Mouse (Mus musculus) spleen, postnatal 10 days (tissue): ENCODE measurements around the gene Cyp27b1.

ENCODE experiments used
- DNase-seq, 2 experiments: peaks; one replicate each; pipeline ENCODE4 v3.0.0; 2021 to 2022; ENCODE audit warnings: low spot score in 2 of 2

The Cyp27b1 gene

GRCm38 (mm10) chr10:127047954-127048353 lies at the start of gene Cyp27b1:
Gene Cyp27b1, plus strand, starts transcription at chr10:127048250.
- DNase-seq, result no peak

DNA sequence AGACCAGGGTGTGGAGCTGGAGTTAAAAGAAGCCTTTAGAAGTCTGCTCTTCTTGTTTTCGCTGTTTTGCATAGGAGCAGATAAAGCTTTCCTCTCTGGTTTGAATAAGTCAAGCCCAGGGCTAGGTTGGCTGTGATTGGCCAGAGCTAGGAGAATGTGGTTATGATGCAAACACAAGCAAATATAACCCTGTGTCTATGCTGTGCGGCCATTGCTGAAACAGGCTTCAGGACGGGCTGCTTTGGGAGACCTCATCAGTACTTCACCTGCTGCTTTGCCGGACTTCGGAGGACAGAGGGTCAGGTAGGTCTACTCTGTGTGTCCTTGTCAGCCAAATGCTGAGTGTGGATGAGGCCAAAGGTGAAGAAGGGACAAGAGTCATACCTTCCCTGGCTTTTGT lies 47.5 kb upstream of the Cyp27b1 start, which contains the start of gene Avil:
Avil (plus strand) TSS at position 181 of the 400 bp plus-strand sequence.
- no peak for DNase-seq

DNA sequence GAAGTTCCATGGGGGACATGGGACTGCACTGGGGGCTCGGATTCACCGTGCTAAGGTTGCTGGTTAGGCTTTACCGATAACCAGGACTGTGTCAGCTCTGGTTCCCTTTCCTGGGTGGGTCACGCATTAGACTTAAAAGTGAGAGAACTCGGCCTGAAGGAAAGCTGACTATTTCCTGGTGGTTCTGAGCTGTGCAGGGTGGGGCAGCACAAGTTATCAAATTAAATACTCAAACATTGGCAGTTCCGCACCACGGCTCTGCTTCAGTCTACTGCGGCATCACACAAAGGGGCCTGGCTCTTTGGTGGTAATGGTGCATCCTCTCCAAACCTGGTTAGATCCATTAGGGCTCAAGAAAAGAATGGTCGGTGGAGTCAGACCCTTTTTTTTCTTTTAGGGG lies 46.8 kb upstream of the Cyp27b1 start:
- no peak for DNase-seq

DNA sequence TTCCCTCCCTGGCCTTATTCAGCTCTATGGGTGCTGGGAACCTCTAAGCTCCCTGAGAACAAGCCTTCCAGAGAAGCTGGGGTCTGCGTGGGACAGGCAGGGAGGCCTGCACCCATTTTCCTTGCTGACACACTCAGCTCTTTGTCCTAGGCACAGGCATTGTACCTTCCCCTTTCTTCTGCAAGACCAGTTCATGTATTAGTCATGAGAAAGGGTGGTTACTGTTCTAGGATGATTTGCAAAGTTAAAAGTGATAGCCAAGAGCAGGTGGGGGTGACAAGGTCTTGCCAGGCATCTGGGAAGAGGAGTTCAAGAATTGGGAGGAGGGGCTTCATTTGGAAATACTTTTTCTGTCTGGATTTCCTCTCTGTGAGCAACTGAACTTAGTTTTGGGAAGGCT lies 46.0 kb upstream of the Cyp27b1 start:
- no peak for DNase-seq

DNA sequence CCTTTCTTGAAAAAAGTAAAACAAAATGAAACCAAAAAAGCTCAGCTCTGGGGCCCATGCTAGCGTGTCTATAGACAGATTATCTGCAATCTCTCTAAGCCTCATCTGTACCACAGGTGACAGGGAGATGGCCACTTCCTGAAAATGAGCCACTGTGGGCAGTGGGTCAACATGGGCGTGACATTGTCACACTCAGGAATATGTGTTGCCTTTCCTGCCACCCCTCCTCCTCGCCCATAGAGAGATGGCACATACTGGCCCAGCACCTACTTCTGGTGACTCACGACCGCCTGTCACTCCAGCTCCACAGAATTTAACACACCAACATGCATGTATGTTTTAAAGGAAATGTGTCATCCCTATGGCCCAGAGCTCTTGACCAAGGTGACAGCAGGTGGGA lies 45.3 kb upstream of the Cyp27b1 start:
- no peak for DNase-seq

GRCm38 (mm10) chr10:127003334-127003733 lies 44.7 kb upstream of the Cyp27b1 start:
- DNase-seq, result no peak

DNA sequence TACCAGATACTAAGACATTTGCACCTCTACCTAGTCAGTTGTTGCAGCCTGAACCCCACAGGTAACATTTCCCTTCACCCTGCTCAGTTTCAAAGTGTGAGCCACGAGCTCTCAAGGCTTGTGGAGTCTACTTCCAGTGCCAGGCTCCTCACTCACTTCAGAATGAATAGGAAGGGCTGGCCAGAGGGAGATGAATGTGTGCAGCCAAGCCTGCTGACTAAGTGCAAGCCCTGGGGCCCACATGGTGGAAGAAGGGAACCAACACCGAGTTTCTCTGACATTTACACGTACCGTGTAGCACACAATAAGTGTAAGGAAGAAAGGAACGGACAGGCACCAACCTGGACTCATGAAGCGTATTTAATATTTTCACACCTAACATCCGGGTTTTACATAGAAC lies 44.2 kb upstream of the Cyp27b1 start:
- no peak for DNase-seq

DNA sequence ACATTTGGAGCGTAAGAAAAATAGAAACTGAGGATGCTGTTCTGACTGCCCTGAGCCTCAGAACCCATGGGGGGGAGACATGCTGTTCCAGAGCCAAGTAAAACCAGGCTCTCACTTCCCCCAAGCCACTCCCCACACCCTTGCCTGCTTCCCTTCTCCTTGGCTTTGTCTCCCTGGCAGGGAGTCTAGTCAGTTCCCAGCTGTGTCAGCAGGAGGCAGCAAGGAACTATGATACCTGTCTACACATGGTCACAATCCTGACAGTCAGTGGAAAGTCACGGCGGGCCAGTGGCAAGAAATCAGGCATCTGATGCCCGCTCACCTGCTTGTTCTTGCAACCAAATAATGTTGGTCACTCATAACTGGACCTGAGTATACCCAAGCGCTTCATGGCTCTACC lies 31.6 kb upstream of the Cyp27b1 start:
- DNase-seq, result no peak

DNA sequence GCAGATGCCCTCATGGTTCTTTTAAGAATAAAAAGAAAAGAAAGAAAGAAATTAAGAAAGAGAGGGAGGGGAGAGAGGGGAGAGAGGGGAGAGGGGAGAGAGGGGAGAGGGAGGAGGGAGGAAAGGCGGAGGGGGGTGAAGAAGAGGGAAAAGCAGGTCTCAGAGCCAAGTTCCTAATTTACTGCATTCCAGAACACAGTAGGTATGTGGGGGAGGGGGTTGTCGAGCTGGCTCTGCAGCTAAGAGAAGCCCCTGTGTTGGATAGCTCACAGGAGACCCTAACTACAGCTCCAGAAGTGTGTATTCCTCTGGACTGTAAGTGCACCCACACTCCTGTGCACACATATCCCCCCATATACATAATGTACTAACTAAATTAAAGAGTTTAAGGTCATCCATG lies 31.0 kb upstream of the Cyp27b1 start:
- no peak for DNase-seq

GRCm38 (mm10) chr10:127018422-127018821 lies 29.6 kb upstream of the Cyp27b1 start:
- DNase-seq, result no peak

GRCm38 (mm10) chr10:127030336-127031296 lies 17.4 kb upstream of the Cyp27b1 start, which contains the start of gene Tsfm:
Gene Tsfm, minus strand, starts transcription at chr10:127030840.
- DNase-seq, result peak; percentile 91 to 95

DNA sequence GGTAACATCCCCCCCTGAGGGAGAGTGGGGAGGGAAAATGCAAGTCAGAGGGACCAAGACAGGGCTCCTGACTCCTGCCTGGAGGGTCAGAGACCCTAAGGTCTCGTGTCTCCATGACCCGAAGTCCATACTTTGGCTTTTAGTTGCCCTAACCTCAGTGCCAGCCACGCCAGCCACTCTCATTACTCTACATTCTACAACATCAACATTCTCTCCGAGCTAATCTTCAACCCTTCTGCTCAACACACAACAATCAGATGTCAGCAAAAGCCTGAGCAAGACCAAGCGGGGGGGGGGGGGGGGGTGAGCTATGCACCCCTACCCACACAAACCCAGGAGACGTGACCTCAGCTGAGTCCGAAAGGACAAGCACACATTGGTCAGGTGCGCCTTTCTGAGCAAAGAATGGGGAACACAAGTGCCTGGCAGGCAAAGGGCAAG lies 14.7 kb upstream of the Cyp27b1 start:
- no peak for DNase-seq

DNA sequence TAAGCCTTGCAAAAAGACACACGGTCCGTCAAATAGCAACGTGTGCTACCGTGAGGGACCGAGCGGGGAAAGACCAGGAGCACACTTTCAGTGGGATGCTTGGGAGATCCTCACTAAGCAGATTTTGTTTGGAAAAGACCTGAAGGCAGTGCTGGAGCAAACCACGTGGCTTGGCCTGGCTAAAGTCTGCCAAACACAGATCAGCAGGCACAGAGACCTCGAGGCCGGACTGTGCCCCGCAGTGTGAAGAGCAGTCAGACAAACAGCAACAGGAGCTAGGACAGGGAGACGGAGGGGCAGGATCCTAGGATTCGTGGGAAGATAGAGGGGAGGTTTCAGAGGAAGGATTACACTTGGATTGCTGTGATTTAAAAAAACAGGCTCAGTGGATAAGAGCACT lies 11.8 kb upstream of the Cyp27b1 start:
- no peak for DNase-seq

GRCm38 (mm10) chr10:127037641-127038040 lies 10.4 kb upstream of the Cyp27b1 start:
- no peak for DNase-seq

- DNase-seq, result no peak
Measured at GRCm38 (mm10) chr10:127040569-127041214, 7.4 kb upstream of the Cyp27b1 start.

GRCm38 (mm10) chr10:127041274-127041766 lies 6.7 kb upstream of the Cyp27b1 start, which contains the start of the genes Mettl1 and Eef1akmt3:
Gene Mettl1, plus strand, starts transcription at chr10:127041414.
Gene Eef1akmt3, minus strand, starts transcription at chr10:127041513.
- peak in 1 of 2 experiments; percentile 32 for DNase-seq

- DNase-seq, result peak; percentile 71 to 87
Measured at GRCm38 (mm10) chr10:127041774-127042338, 6.2 kb upstream of the Cyp27b1 start.

GRCm38 (mm10) chr10:127042468-127043115 lies 5.5 kb upstream of the Cyp27b1 start:
- DNase-seq, result no peak

- no peak for DNase-seq
Measured at GRCm38 (mm10) chr10:127043187-127043586, 4.9 kb upstream of the Cyp27b1 start.

DNA sequence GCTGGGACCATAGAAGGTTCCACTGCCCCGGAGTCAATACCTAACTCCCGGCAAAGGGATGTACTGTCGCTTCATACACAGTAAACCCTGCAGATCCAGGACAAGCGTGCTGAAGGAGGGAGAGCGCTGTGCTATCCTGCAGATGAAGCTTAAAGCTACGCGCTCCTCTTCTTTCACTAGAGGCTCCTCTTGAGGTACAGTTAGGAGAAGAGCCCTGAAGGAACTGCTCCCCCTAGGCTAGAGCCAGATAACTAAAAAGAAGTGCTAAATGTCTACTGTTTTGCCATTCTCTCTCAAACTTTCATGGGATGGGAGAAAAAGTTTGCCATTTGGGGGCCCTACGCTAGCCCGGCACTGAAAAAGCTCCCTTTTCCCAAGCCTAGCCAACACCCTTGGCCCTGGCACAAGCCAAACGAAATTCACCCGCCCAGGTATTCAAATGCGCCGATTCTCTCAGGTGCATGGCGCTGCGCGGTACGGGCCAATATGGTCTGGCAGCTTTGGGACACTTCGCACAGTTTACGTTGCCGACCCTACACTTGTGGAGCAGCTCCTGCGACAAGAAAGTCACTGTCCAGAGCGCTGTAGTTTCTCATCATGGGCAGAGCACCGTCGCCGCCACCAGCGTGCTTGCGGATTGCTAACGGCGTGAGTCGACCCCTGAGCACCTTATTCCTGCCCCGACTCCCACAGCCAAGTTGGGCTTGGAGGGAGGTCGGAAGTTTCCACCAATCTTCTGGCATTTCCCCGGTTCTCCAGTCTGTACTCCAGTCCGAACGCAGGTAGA lies 751 bp downstream of the Cyp27b1 start:
- DNase-seq, result no peak
